Mouse (Mus musculus) brain, adult 2 months (tissue): ENCODE measurements around the gene Ttc39a.

Source experiments
- DNase-seq: peaks from one replicate; pipeline ENCODE4 v3.0.0; 2011; ENCODE audit warnings: low read depth, low spot score

The Ttc39a gene

GRCm38 (mm10) chr4:109420138-109420795, 13.8 kb downstream of the Ttc39a start:
- DNase-seq = no peak

- DNase-seq = no peak
These were observed 15.2 kb downstream of the Ttc39a start for GRCm38 (mm10) chr4:109421608-109422007.

- DNase-seq = no peak
These were observed 16.0 kb downstream of the Ttc39a start for GRCm38 (mm10) chr4:109422436-109422835.

GRCm38 (mm10) chr4:109423438-109423837, 17.0 kb downstream of the Ttc39a start:
- DNase-seq = peak; percentile 68

- no peak for DNase-seq
These were observed 20.6 kb downstream of the Ttc39a start for GRCm38 (mm10) chr4:109427058-109427457.

GRCm38 (mm10) chr4:109430250-109430649, 23.8 kb downstream of the Ttc39a start:
- DNase-seq = no peak

GRCm38 (mm10) chr4:109430854-109431253, 24.4 kb downstream of the Ttc39a start:
- peak; percentile 83 for DNase-seq

- no peak for DNase-seq
These were observed 26.4 kb downstream of the Ttc39a start for GRCm38 (mm10) chr4:109432668-109433375.

- DNase-seq = peak; percentile 51
These were observed 27.2 kb downstream of the Ttc39a start for GRCm38 (mm10) chr4:109433641-109434040.

GRCm38 (mm10) chr4:109434256-109434655, 27.8 kb downstream of the Ttc39a start:
- DNase-seq = no peak

GRCm38 (mm10) chr4:109437913-109438878, 31.8 kb downstream of the Ttc39a start:
- peak; percentile 75 for DNase-seq

- no peak for DNase-seq
These were observed 32.7 kb downstream of the Ttc39a start for GRCm38 (mm10) chr4:109439101-109439500.

GRCm38 (mm10) chr4:109439825-109440248, 33.4 kb downstream of the Ttc39a start:
- no peak for DNase-seq

GRCm38 (mm10) chr4:109440381-109440780, 34.0 kb downstream of the Ttc39a start:
- DNase-seq = no peak

- DNase-seq = no peak
These were observed 34.6 kb downstream of the Ttc39a start for GRCm38 (mm10) chr4:109441000-109441399.

- DNase-seq = no peak
These were observed 35.7 kb downstream of the Ttc39a start for GRCm38 (mm10) chr4:109442126-109442525.

- DNase-seq = peak; percentile 93
These were observed 36.2 kb downstream of the Ttc39a start for GRCm38 (mm10) chr4:109442649-109443048.

GRCm38 (mm10) chr4:109444471-109444870, 38.0 kb downstream of the Ttc39a start:
- no peak for DNase-seq

- no peak for DNase-seq
These were observed 38.5 kb downstream of the Ttc39a start for GRCm38 (mm10) chr4:109444951-109445350.

GRCm38 (mm10) chr4:109445397-109445796, 39.0 kb downstream of the Ttc39a start:
- DNase-seq = peak; percentile 43

- no peak for DNase-seq
These were observed 39.5 kb downstream of the Ttc39a start for GRCm38 (mm10) chr4:109445956-109446355.

GRCm38 (mm10) chr4:109448531-109448930, 42.1 kb downstream of the Ttc39a start:
- DNase-seq = no peak
